Mouse (Mus musculus) kidney, postnatal 0 days (tissue): ENCODE measurements around the gene Cyfip2. TPM values are rescaled to one million over a fixed set of nuclear protein-coding genes. Genes with fewer than 3 reads are reported as not detected.

Experiments used
- ATAC-seq: fragments of 200-750 bp; cut with Nextera tagmentation; replicated peaks from 2 replicates; pipeline ENCODE4 v1.8.0; 2017; ENCODE audit warnings: low read depth, moderate number of reproducible peaks, moderate TSS enrichment, moderate library complexity; ENCODE audit not compliant: low FRiP score
- DNase-seq: peaks from one replicate; pipeline ENCODE4 v3.0.0-alpha.2; 2016; ENCODE audit warnings: low spot score
- H3K27ac ChIP-seq: fragments of 300-500 bp; sonication (generic); 2 replicates; pipeline ENCODE4 v1.5.1; 2014; ENCODE audit warnings: mild to moderate bottlenecking
- H3K27me3 ChIP-seq: fragments of 300-500 bp; sonication (generic); 2 replicates; pipeline ENCODE4 v1.6.1; 2014; ENCODE audit warnings: low read length, mixed read lengths; ENCODE audit not compliant: insufficient read depth
- H3K36me3 ChIP-seq: fragments of 300-500 bp; sonication (generic); 2 replicates; pipeline ENCODE4 v1.6.1; 2014; ENCODE audit warnings: low read length, mixed read lengths; ENCODE audit not compliant: insufficient read depth
- H3K4me1 ChIP-seq: fragments of 300-500 bp; sonication (generic); replicated peaks from 2 replicates; pipeline ENCODE4 v1.6.1; 2014; ENCODE audit warnings: antibody characterized with exemption, low read length, mixed read lengths; ENCODE audit not compliant: insufficient read depth
- H3K4me2 ChIP-seq: fragments of 300-500 bp; sonication (generic); 2 replicates; pipeline ENCODE4 v1.6.1; 2014; ENCODE audit warnings: mild to moderate bottlenecking, low read length, moderate library complexity, mixed read lengths
- H3K4me3 ChIP-seq: fragments of 300-500 bp; sonication (generic); replicated peaks from 2 replicates; pipeline ENCODE4 v1.5.1; 2014; ENCODE audit warnings: low read depth, low read length
- H3K9ac ChIP-seq: fragments of 300-500 bp; sonication (generic); 2 replicates; pipeline ENCODE4 v1.6.1; 2014; ENCODE audit warnings: low read depth, low read length
- H3K9me3 ChIP-seq: fragments of 300-500 bp; sonication (generic); replicated peaks from 2 replicates; pipeline ENCODE4 v1.6.1; 2016; ENCODE audit warnings: low read length, inconsistent platforms, mixed read lengths
- CTCF ChIP-seq: IDR thresholded peaks from 2 replicates; pipeline ENCODE4 v1.5.1; 2016; ENCODE audit warnings: antibody characterized with exemption, low read depth, mild to moderate bottlenecking, moderate library complexity
- WGBS: fragments of 180-500 bp; shearing (Covaris S2); extraction: QIAGEN DNeasy Blood & Tissue Kit; methylation state at CpG from one replicate; pipeline ENCODE4 v1.1.7; 2014; 5-methylcytosine and 5-hydroxymethylcytosine counted together
- polyA plus RNA-seq: library from polyadenylated mRNA; unstranded; fragments of >200 nt; fragmentation: Nextera tagmentation; extraction: Ambion mirVana; gene quantifications from 2 replicates; pipeline ENCODE4 v1.2.1, GENCODE M21; 2015

Gene Cyfip2
- polyA plus RNA-seq, 1 experiment from 2014 or later: 17.4 TPM

DNA sequence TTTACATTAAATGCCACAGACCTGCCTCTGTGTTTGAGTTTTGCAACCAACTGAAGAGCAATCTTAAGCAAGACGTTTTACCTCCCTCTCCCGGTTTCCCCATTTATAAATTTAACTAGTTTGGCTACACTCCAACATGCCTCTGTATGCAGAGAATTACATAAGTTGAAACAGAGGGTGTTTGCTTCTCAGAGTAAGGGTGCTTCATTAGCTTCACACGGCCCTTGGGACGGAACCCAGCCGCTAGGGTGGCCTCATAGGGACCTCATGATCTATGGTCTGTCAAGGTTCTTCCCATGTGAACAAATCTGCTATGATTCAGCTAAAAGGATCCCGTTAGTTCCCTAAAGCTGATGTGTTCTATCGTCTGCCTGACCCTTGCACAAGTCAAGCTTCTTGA, 1.9 kb upstream of the Cyfip2 start:
- no peaks in the 10 kb centered on the region for H3K27me3 ChIP-seq
- 38% methylated on average over 7 of the region's 7 CpGs for WGBS
- DNase-seq (peak; percentile 51), ATAC-seq (no peak)
- H3K27ac ChIP-seq: no peak overlapping the region
- no peaks in the 10 kb centered on the region for H3K9me3 ChIP-seq
- no peak overlapping the region for H3K4me3 ChIP-seq
- H3K4me2 ChIP-seq: no peak overlapping the region
- no peak overlapping the region for H3K9ac ChIP-seq
- no peaks in the 10 kb centered on the region for H3K36me3 ChIP-seq
- 0 out of 2 replicates have a peak, but pooled peaks cover 7% of the 10 kb centered on the region for H3K4me1 ChIP-seq
- no peak for TF ChIP-seq CTCF

DNA sequence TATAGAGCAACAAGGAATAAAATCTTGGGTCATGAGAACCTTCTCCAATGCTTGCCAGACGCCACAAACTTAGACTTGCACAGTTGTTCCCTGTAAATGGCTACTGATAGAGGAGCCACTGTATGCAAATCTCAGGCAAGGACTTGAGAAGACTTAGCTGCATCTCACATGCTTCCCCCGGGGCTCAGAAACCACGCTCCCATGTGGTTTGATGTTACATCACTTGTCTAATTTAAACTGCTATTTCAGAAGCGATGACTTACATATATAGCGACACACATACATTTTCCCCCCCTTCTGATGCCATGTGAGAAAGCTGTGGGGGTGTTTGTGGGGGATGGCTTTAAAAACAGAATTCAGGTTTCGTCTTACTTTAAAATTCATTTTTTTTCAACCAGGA, 1.2 kb upstream of the Cyfip2 start:
- H3K27me3 ChIP-seq: no peaks in the 10 kb centered on the region

DNA sequence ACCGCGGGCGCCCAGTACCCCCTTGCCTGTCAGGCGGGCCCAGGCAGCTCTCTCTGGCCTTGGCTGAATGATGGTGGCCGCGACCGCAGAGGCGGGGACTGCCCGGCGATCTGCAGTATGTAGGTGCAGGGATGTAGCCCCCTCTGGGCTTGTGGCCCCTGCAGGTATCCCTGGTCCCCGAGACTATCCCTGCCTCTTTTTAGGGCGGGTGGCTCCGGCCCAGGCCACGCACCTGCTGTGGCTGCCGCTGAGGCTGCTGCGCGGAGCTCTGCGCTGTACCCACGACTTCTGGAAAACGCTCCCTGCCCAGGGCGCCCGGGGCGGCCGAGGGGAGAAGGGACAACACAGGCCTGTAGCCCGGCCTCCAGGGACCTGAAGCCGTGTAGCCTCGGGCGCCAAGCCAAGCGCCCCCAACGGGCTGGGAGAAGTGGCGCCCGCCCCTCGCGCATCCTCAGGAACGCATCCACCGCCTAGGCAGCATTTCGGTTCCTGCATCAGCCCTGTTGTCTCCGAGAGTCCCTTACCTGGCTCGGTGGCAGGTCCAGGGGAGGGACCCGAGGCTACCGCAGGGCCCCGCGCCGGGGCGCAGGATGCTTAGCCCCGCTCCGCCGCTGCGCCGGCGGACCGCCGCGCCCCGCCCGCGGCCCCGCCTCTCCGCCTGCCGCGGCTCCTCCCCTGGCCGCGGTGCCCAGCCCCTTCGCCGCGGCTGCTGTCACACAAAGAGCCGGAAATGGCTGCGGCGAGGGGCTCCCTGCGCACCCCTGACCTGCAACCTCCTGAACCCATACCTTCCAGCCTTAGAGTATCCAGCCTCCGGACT, 746 bp downstream of the Cyfip2 start:
- Histone ChIP-seq H3K4me2 (peak overlapping the region; percentile 98), H3K27ac (peak overlapping the region; percentile 44; the same call in 1 of the 2 replicates), H3K27me3 (no peaks in the 10 kb centered on the region), H3K9ac (peak overlapping the region; percentile 63), H3K4me3 (peak overlapping the region; percentile 72), H3K36me3 (no peaks in the 10 kb centered on the region), H3K9me3 (no peaks in the 10 kb centered on the region), H3K4me1 (0 out of 2 replicates have a peak, but pooled peaks cover 7% of the 10 kb centered on the region)
- ATAC-seq (peak; percentile 86), DNase-seq (peak; percentile 69)
- TF ChIP-seq CTCF: no peak
- WGBS: under 1% methylated on average over 71 of the region's 71 CpGs

More for the DNA sequence above, 1.2 kb upstream of the Cyfip2 start:
- no peak for DNase-seq
- H3K4me1 ChIP-seq: 0 out of 2 replicates have a peak, but pooled peaks cover 7% of the 10 kb centered on the region
- no peak overlapping the region for H3K4me2 ChIP-seq
- TF ChIP-seq CTCF: no peak
- no peak overlapping the region for H3K27ac ChIP-seq
- no peak for ATAC-seq
- H3K9ac ChIP-seq: no peak overlapping the region
- H3K4me3 ChIP-seq: no peak overlapping the region
- no peaks in the 10 kb centered on the region for H3K36me3 ChIP-seq
- H3K9me3 ChIP-seq: no peaks in the 10 kb centered on the region
- WGBS: 59% methylated on average over 6 of the region's 6 CpGs

DNA sequence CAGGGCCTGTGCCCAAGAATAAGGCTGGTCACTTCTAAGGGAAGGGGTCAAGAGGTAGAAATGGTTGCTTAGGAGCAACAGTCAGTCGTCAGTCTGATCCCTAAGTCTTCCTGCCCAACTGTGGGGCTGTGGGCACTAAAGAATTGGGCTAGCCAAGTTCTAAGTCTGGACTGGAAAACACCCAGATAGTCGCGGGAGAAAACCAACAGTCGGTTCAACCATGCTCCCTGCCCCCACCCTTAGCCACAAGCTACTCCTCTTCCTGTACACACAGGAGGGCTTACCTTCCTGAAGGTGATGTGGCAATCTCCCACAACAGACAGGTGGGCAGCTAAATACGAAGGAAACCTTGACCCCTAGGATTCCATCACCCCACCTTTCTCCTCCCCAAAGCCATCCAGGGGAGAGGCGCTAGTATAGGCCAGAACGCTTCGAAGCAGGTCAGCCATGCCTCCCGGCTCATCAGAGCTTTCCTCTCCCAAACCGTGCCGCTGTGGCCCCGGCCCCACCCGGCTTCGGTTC, 1.4 kb downstream of the Cyfip2 start:
- H3K27ac ChIP-seq: peak overlapping the region; percentile 44; the same call in 1 of the 2 replicates
- DNase-seq (no peak), ATAC-seq (no peak)
- no peak for TF ChIP-seq CTCF
- no peaks in the 10 kb centered on the region for H3K27me3 ChIP-seq
- 0 out of 2 replicates have a peak, but pooled peaks cover 7% of the 10 kb centered on the region for H3K4me1 ChIP-seq
- H3K36me3 ChIP-seq: no peaks in the 10 kb centered on the region
- 12% methylated on average over 14 of the region's 14 CpGs for WGBS
- no peaks in the 10 kb centered on the region for H3K9me3 ChIP-seq
- H3K4me3 ChIP-seq: peak overlapping the region; percentile 72
- H3K4me2 ChIP-seq: peak overlapping the region; percentile 98
- peak overlapping the region; percentile 63 for H3K9ac ChIP-seq

DNA sequence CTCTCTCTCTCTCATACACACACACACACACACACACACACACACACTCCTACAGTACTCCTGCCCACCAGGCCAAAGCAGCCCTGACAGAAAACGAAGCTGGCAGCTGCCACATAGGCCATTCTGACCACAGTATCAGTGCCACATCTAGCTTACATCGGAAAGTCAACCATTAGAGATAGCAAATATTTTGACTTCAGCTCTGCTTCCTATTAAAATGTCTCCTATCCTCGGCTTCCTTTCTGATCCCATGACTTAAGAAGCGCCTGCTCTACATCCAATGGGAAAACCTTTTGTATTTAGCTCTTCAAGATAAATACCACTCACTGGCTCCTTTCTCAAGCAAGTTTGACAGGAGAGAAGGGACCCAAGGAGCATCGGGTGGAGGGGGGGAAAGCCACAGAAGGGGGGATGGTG, 2.0 kb downstream of the Cyfip2 start:
- Histone ChIP-seq H3K36me3 (no peaks in the 10 kb centered on the region), H3K27me3 (no peaks in the 10 kb centered on the region), H3K4me1 (0 out of 2 replicates have a peak, but pooled peaks cover 7% of the 10 kb centered on the region), H3K4me2 (peak overlapping the region; percentile 98), H3K4me3 (peak overlapping the region; percentile 72; the same call in 1 of the 2 replicates), H3K9ac (no peak overlapping the region; the same call in 1 of the 2 replicates), H3K27ac (no peak overlapping the region), H3K9me3 (no peaks in the 10 kb centered on the region)
- TF ChIP-seq CTCF: no peak
- WGBS: 74% methylated on average over 5 of the region's 5 CpGs
- ATAC-seq: no peak
- DNase-seq: no peak

DNA sequence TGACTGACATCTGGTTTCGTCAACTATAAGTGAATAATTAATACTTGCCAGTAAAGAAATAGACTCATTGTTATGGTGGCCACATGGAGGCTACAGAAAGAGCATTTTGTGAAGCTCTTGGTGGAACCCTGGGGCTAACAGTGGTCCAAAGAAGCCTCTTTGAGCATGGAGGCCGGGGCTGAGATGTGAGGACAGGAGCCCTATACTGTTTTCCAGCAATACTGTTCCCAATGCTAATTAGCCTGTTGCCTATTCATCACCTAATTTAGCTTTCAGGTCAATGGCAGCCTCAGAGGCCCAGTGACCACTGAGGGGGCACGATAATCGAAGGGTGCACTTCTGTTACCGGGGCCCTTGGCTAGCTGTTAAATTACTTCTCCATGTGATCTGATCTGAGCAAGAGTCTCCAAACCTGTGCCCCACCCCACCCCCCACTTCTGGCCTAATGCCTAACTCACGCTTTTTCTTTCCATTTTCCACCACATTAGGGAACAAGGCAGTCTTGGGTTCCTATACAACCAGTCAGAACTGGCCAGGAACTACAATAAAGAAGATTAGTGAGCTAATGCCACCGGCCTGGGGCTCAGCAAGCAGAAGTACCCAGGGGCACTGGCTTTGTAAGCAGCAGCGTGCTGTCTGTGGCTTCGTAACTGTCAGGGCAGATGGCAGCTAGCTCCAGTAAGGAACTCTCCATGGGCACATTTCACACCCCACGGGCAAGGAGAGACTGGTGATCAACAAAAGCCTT, 2.7 kb downstream of the Cyfip2 start:
- WGBS: 70% methylated on average over 10 of the region's 10 CpGs
- Histone ChIP-seq H3K4me2 (peak overlapping the region; percentile 98; the same call in 1 of the 2 replicates), H3K4me3 (no peak overlapping the region), H3K9me3 (no peaks in the 10 kb centered on the region), H3K27me3 (no peaks in the 10 kb centered on the region), H3K36me3 (no peaks in the 10 kb centered on the region), H3K9ac (no peak overlapping the region), H3K4me1 (0 out of 2 replicates have a peak, but pooled peaks cover 7% of the 10 kb centered on the region), H3K27ac (no peak overlapping the region)
- ATAC-seq: no peak
- no peak for DNase-seq
- no peak for TF ChIP-seq CTCF
